Mouse (Mus musculus) left cerebral cortex, adult 11 months (tissue): ENCODE measurements around the gene Sertad1.
"Not testable (repeated sequence)": the region's sequence is repeated elsewhere in the genome, so short reads cannot be mapped to it uniquely, and the experiment has no call there.

ENCODE experiments used
- DNase-seq: peaks from one replicate; pipeline ENCODE4 v3.0.0; 2022; ENCODE audit warnings: low spot score

Sertad1 gene

GRCm38 (mm10) chr7:27473156-27473834 lies 13.4 kb upstream of the Sertad1 start, which contains the start of gene Sertad3:
Sertad3 (plus strand) TSS chr7:27473768.
- DNase-seq = peak; percentile 96

- no peak for DNase-seq
These were observed 12.7 kb upstream of the Sertad1 start for GRCm38 (mm10) chr7:27473835-27474489.

- peak; percentile 97 for DNase-seq
These were observed 12.2 kb upstream of the Sertad1 start for GRCm38 (mm10) chr7:27474490-27474954.

GRCm38 (mm10) chr7:27475596-27475995 lies 11.1 kb upstream of the Sertad1 start:
- DNase-seq = no peak

- DNase-seq = no peak
These were observed 10.5 kb upstream of the Sertad1 start for GRCm38 (mm10) chr7:27476098-27476635.

GRCm38 (mm10) chr7:27478561-27478960 lies 8.1 kb upstream of the Sertad1 start:
- no peak for DNase-seq

GRCm38 (mm10) chr7:27479750-27480149 lies 7.0 kb upstream of the Sertad1 start:
- DNase-seq = no peak

GRCm38 (mm10) chr7:27480506-27480905 lies 6.2 kb upstream of the Sertad1 start:
- no peak for DNase-seq

- DNase-seq = no peak
These were observed 5.6 kb upstream of the Sertad1 start for GRCm38 (mm10) chr7:27480927-27481626.

- DNase-seq = no peak
These were observed 5.1 kb upstream of the Sertad1 start for GRCm38 (mm10) chr7:27481627-27481969.

- DNase-seq = no peak
These were observed 2.9 kb upstream of the Sertad1 start for GRCm38 (mm10) chr7:27483860-27484259.

GRCm38 (mm10) chr7:27486102-27486769 lies 474 bp upstream of the Sertad1 start:
- no peak for DNase-seq

- DNase-seq = no peak
These were observed 1.1 kb downstream of the Sertad1 start for GRCm38 (mm10) chr7:27487740-27488268.

- DNase-seq = no peak
These were observed 2.7 kb downstream of the Sertad1 start for GRCm38 (mm10) chr7:27489270-27489869.

- no peak for DNase-seq
These were observed 3.5 kb downstream of the Sertad1 start for GRCm38 (mm10) chr7:27490227-27490542.

GRCm38 (mm10) chr7:27490543-27491329 lies 4.0 kb downstream of the Sertad1 start:
- DNase-seq = peak; percentile 78

GRCm38 (mm10) chr7:27491856-27492255 lies 5.1 kb downstream of the Sertad1 start:
- no peak for DNase-seq

GRCm38 (mm10) chr7:27493022-27493421 lies 6.3 kb downstream of the Sertad1 start:
- no peak for DNase-seq

- no peak for DNase-seq
These were observed 6.7 kb downstream of the Sertad1 start for GRCm38 (mm10) chr7:27493450-27493849.

- not testable (repeated sequence) for DNase-seq
These were observed 8.1 kb downstream of the Sertad1 start for GRCm38 (mm10) chr7:27494659-27495367.
